Mouse (Mus musculus) ES-E14 (cell line): ENCODE data around the gene Tex52. TPM values are rescaled to one million over a fixed set of nuclear protein-coding genes. Genes with fewer than 3 reads are reported as not detected.

Experiments
- DNase-seq: peaks from one replicate; pipeline ENCODE4 v3.0.0-alpha.2; 2013; ENCODE audit warnings: low read depth, low spot score
- H3K27ac ChIP-seq: 2 replicates; pipeline ENCODE4 v1.5.1; 2012; ENCODE audit warnings: low read depth, mild to moderate bottlenecking, low read length, moderate library complexity, mixed read lengths; ENCODE audit not compliant: poor library complexity, insufficient read depth, severe bottlenecking
- H3K36me3 ChIP-seq: 2 replicates; pipeline ENCODE4 v1.6.1; 2012; ENCODE audit warnings: mild to moderate bottlenecking, low read length, moderate library complexity, mixed read lengths; ENCODE audit not compliant: control insufficient read depth, poor library complexity, insufficient read depth, severe bottlenecking
- H3K4me1 ChIP-seq, 2 experiments: fragments of 150-350 bp in 1 of 2; sonication (generic) in 1 of 2; 2 replicates each; pipeline ENCODE4 v1.6.1; 2012; ENCODE audit warnings: low read length in 2 of 2, mild to moderate bottlenecking in 1 of 2, mixed read lengths in 1 of 2; ENCODE audit not compliant: control insufficient read depth in 2 of 2, insufficient read depth in 2 of 2, poor library complexity in 1 of 2
- H3K4me3 ChIP-seq, 2 experiments: fragments of 150-350 bp in 1 of 2; sonication (generic) in 1 of 2; 2 replicates each; pipeline ENCODE4 v1.5.1; 2012; ENCODE audit warnings: low read length in 2 of 2, low read depth in 1 of 2, mild to moderate bottlenecking in 1 of 2, mixed read lengths in 1 of 2; ENCODE audit not compliant: insufficient read depth in 1 of 2, poor library complexity in 1 of 2, severe bottlenecking in 1 of 2
- H3K9ac ChIP-seq: 2 replicates; pipeline ENCODE4 v1.6.1; 2012; ENCODE audit warnings: low read depth, mild to moderate bottlenecking, low read length, mixed read lengths; ENCODE audit not compliant: poor library complexity, insufficient read depth, severe bottlenecking
- H3K9me3 ChIP-seq: fragments of 150-350 bp; sonication (generic); 2 replicates; pipeline ENCODE4 v1.6.1; 2012; ENCODE audit warnings: low read depth, mild to moderate bottlenecking, low read length; ENCODE audit not compliant: control insufficient read depth, insufficient read depth
- CHD2 ChIP-seq: IDR thresholded peaks from 2 replicates; pipeline ENCODE4 v1.6.1; 2014; ENCODE audit warnings: mild to moderate bottlenecking, low read depth, low read length, inconsistent platforms
- HCFC1 ChIP-seq: IDR thresholded peaks from 2 replicates; pipeline ENCODE4 v1.6.1; 2012; ENCODE audit warnings: low read length, inconsistent platforms, borderline replicate concordance; ENCODE audit not compliant: insufficient read depth
- MAFK ChIP-seq: IDR thresholded peaks from 2 replicates; pipeline ENCODE4 v1.6.1; 2014; ENCODE audit warnings: mild to moderate bottlenecking, low read depth, low read length, inconsistent platforms; ENCODE audit not compliant: insufficient read depth
- ZC3H11A ChIP-seq: IDR thresholded peaks from 2 replicates; pipeline ENCODE4 v1.6.1; 2012; ENCODE audit warnings: low read depth, mild to moderate bottlenecking, inconsistent platforms, low read length, borderline replicate concordance
- ZNF384 ChIP-seq: IDR thresholded peaks from 2 replicates; pipeline ENCODE4 v1.6.1; 2012; ENCODE audit warnings: low read depth, low read length, inconsistent platforms
- in situ Hi-C, 2 experiments: fragments of 600-800 bp; cut with MboI; formaldehyde crosslinking; loops; one replicate each; pipeline ENCODE4 v1.15.1; 2025; ENCODE audit warnings: low sequenced_read_pairs in 2 of 2, inconsistent platforms in 1 of 2; ENCODE audit not compliant: unreplicated experiment in 2 of 2
- total RNA-seq: library from RNA; depleted of rRNA; stranded (reverse); fragments of 300-350 nt; gene quantifications from 2 replicates; pipeline ENCODE4 v1.2.3, GENCODE M21; 2012

Gene Tex52
- total RNA-seq, 1 experiment, result not detected

DNA sequence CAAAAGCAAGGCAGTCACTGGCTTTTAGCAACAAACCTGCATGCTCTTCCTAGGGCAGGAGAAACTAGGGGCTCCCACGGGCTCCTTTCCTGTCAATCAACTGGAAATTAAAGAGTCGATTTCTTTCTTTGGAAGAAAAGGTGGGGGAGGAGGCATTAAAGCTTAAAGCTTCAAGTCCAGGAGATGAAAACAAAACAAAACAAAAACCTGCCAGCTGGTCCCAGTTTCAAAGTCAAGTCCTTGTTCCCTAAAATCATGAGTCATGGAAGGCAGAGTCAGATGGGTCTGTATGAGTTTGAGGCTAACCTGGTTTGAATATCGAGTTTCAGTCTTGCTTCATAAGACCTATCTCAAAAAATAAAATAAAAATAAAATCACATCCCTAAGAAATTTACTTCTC, 21.1 kb upstream of the Tex52 start:
- no peak for DNase-seq
- H3K36me3 ChIP-seq, result peaks cover 25% of the 10 kb centered on the region
- H3K4me1 ChIP-seq, result peaks cover 0 to 9% of the 10 kb centered on the region in 2 experiments; a peak in 1 of 4 replicates
- H3K27ac ChIP-seq, result no peak overlapping the region
- H3K9me3 ChIP-seq, result no peaks in the 10 kb centered on the region
- no peak overlapping the region for H3K4me3 ChIP-seq
- H3K9ac ChIP-seq, result no peak overlapping the region
- in situ Hi-C loops, result no loop called here
- TF ChIP-seq ZC3H11A, result no peak
- no peak for TF ChIP-seq CHD2
- no peak for TF ChIP-seq MAFK
- TF ChIP-seq HCFC1, result no peak
- TF ChIP-seq ZNF384, result no peak

DNA sequence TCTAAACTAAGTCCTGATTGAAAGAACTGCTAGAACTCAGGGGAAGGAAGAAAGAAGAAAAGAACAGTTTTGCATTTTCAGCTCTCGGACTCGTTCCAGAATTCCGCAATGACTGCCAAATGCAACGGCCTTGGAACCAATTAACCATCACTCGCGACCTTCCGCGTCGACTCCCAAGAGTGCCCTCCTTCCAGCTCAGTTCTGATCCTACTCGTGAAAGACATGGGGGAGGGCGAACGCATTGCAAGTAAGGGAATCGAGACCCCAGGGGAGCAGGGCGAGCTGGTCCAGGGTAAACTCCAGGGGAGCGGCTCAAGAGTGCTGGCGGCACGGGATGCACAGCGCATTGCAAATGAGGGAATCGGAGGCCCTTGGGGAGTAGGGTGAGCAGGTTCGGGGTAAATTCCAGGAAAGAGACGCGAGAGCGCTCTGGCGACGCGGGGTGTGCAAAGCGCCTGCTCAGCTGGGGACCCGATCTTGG, 20.0 kb upstream of the Tex52 start:
- Histone ChIP-seq H3K4me3 (peak overlapping the region; percentile 72 to 77), H3K9ac (peak overlapping the region; percentile 80), H3K4me1 (peaks cover 0 to 14% of the 10 kb centered on the region in 2 experiments; a peak in 2 of 4 replicates), H3K27ac (peak overlapping the region; percentile 71), H3K36me3 (peaks cover 25% of the 10 kb centered on the region), H3K9me3 (no peaks in the 10 kb centered on the region)
- TF ChIP-seq MAFK (no peak), CHD2 (no peak), ZNF384 (no peak)
- in situ Hi-C loops, result no loop called here
- DNase-seq, result peak; percentile 53

DNA sequence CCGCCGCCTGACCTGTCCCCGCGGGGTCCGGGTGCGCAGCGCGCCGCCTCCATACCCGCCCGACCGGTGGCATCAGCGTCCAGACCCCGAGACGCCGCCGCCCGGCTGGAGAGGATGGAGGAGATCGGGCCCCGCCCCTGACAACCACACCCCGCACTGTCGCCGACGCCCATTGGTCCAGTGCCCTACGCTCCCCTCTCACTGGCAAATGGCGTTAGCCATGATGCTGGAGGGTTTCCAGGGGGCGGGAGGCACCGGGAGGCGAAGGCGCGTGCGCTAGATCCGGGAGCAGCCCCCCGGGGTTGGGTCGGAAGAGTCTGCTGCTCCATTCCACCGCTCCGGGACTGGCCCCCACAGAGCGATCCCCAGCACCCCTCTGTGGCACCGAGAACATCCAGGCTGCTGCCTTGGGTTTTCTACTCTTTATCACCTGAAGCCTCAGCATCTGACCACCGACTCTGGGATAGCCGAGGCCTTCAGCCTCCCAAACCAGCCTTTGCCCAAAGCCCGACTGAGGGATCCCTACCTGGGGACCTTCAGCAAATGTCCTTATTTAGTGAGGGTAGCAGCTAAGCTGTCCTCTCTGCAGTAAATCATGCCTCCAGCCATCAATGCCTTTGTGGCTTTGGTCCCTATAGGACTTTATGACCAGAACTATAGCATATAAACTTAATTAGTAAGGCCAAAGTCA, 19.4 kb upstream of the Tex52 start, which contains the start of gene Tulp3:
TSS of gene Tulp3 (minus strand) at position 126 of the 691 bp plus-strand sequence.
- DNase-seq, result peak; percentile 92
- Histone ChIP-seq H3K4me3 (peak within 1 kb of the TSS; percentile 72 to 77), H3K27ac (peak within 1 kb of the TSS; percentile 71), H3K36me3 (peaks cover 20% of the 10 kb centered on the region), H3K4me1 (peaks cover 0 to 14% of the 10 kb centered on the region in 2 experiments; a peak in 2 of 4 replicates), H3K9me3 (no peaks in the 10 kb centered on the region), H3K9ac (peak within 1 kb of the TSS; percentile 80)
- TF ChIP-seq HCFC1, result peak; percentile 53; the same call in 1 of the 2 replicates
- peak; percentile 83 for TF ChIP-seq CHD2
- no peak for TF ChIP-seq ZNF384
- TF ChIP-seq MAFK, result no peak
- in situ Hi-C loops, result no loop called here

DNA sequence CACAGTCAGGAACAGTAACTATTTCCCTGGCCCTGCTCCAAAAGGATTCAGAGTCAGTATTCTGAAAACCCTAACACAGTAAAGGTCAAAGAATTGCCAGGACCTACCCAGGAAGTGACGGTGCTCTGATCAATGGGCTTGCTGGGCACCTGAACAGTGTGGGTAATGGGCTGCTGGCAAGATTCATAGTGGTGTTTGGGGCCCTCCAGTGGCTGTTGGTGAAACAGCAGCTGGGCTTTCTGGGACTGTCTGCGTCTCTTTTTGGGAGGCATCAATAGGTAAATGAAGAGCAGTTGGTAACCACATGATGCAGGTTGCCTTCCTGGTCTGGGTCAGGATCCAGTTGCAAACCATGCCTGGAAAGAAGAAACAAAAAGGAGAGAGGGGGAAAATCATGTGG, 16.3 kb upstream of the Tex52 start:
- peak; percentile 83; the same call in 1 of the 2 replicates for TF ChIP-seq ZC3H11A
- TF ChIP-seq ZNF384, result no peak
- in situ Hi-C loops, result no loop called here
- H3K4me1 ChIP-seq, result peaks cover 1 to 15% of the 10 kb centered on the region in 2 experiments; a peak in 2 of 4 replicates

More for the DNA sequence above, 16.3 kb upstream of the Tex52 start:
- Histone ChIP-seq H3K9me3 (no peaks in the 10 kb centered on the region), H3K9ac (no peak overlapping the region), H3K27ac (no peak overlapping the region), H3K36me3 (peaks cover 16% of the 10 kb centered on the region), H3K4me3 (no peak overlapping the region)
- peak; percentile 61 for DNase-seq
